Mouse (Mus musculus): ENCODE measurements at regions not wholly inside any gene's neighbourhood (a gene's known extent, or its start where the extent isn't known, plus 50 kb on each side); places are given as distances from the start of the nearest gene placed in this dataset.

DNA sequence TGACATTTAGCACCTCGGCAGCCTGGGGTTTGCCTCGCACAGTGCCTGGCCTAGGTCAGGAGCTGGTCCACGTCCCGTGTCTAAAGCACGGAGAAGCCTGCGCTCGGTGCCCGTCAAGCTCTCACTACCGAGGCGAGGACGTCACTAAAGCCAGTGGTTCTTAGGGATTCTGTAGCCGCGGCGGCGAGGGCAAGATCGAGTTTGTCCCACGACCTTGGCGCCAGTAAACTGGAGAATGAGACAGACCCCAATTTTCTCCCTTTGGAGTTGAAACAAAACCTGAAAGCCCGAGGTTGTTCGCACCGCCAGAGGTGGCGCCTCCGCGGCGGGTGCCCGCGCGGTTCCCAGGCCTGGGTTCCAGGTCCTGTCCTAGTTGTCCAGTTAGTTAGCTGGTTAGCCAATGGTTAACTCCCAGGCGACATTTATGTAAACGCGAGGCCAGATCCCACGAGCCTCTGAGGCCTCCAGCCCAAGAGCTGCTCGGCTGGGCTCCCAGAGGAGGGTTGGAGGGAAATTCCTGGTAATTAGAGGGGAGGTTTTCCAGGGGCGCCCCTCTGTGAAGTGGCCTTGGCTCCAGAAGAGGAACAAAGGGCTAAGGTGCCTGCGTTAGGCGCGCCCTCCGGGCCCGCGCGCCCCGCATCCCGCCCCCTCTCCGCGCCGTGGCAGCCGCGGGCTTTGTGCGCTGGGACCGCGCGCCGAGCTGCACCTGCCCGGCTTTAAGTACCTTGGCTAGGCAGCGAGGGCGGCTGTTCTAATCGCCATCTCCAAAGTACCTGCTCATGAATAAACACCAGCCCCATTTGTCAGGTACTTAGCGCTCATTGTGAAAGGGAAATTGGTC, 74.0 kb downstream of the Rhcg start:
- peak; percentile 51 for DNase-seq

DNA sequence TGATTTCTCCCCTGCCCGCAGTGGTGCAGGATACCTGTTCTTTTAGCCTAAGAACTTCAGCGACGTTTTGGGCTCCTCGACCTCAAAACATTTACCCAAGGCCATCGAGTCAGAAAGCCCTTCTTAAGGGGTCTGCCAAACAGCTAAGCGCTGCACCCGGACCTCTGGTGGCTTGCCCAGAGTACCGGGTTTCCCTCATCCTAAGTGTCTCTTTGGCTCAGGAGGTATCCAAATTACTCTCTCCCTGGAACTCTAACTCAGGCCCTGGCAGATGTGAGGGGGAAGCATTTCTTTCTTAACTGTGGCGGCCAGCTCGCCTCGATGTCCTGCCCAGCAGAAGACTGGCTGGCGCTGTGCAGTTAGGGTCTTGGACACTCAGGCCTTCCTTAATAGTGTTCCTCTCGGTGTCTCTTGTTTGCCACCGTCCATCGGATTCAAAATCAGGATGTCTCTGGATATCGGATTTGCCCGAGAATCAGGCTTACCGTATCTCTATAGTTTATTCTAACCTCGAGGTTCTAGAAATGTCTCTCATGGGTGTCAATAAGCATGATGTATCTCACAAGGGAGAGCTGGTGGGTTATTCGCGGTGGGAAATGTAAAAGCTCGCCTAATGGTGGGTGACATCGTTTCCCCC, 75.0 kb downstream of the Rhcg start:
- no peak for DNase-seq

DNA sequence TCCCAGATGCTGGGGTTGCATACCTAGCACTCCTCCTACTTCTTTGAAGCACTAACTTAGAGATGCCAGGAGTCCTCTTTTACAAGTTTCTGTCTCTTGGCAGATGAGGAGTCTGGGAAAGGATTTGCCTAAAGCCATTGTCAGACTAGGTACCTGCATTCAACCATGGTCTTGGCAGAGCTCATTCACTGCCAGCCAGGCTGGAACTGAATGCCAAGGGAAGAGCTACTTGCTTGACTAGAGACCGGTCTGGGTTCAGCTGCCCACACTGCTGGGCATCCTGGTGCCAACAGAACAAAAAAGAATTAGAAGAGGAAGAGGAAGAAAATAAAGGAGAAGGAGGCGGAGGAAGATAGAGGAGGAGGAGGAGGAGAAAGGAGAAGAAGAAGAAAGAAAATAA, 74.1 kb upstream of the Polg start:
- DNase-seq = no peak

DNA sequence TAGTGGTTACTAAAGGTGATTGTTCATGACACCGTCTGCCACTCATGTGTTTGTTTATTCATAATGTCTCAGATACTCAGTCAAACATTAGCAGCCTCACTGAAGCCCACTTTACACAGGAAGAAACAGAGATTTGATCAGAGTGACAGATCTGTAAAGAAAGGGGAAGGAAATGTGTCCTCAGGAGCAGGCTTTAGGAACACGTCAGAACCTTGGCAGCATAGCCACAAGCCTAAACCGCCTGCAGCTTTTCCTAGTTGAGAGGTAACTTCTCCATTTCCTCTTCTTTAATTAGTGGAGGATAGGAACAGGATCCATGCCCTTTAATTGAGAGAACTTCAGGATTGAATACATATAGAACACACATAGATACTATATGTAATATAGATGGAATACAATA, 73.3 kb upstream of the Polg start:
- DNase-seq = no peak

DNA sequence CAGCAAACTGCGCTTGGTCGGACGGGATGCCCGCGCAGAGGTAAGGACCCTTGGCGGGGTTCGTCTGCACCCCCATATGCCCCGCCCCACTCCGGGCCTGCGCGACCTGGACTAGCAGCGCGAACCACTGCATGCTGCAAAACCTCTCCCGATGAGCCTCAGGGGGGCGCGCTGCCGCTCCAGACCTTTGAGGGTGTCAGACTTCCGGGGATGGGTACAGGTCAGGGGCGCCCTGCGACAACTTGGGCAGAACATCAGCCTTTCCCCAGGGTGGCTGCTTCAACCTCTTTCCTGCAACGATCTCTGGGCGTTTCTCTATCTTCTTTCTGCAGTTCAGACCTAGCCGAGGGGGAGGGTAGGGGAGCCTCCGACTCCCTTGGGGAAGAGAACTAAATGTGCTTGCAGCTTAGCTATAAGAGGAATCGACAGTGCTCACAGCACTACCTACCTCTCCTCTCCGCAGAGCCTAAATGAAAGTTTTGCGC, 70.0 kb upstream of the Polg start:
- peak; percentile 75 for DNase-seq

DNA sequence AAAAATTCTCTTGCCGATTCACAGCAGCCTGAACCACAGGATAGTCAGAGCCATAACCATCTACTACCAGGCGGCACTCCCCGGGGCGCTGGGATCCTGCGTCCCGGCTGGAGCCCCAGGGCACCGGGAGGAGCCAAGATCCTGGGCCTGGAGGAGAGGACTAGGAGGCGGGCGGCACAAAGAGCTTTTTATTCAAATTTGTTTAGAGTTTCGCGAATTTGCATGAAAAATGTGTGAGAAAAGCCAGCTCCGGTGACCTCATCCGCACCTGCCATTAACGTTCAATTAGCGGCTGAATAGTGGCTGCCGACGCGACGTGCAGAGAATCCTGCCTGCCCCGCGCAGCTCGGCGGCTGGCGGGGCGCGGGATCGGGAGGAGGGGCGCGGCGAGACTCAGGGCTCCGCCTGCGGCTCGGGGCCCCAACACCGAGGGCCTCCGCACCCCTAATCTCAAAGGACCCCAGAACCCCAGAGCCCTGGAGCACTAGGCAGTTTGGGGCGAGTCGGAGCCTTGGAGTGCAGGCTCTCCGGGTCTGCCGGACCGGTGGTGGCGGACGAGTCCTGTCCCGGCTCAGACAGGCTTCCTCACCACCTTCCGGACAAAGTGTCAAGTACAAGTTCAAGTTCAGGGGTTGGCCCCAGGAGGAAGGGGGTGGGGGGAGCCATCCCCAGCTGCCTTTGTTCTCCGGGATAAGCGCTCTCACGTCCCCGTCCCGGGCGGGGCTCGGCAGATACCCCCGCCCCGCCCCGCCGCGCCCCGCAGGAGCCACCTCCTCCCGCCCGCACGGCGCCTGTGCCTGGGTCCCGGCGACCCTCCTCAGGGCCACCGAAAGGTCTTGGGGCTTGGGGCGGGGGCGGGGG, 69.3 kb upstream of the Polg start:
- peak; percentile 73 for DNase-seq

DNA sequence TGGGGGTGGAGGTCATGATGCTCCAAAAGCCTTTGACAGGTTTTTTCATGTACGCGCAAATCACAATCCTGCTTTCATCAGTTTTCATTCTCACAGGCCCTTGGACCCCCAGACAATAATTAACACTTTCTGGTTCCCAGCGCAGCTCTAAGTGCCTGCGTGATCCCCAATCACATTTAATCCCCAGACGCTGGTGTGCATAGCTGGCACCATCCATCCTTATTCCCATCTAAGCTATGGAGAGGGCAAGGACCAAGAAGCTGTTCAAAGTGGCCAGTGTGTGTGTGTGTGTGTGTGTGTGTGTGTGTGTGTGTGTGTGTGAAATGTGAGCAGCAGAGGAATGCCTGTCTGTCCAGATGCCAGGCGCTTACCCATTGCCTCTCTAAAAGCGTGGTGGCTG, 68.7 kb upstream of the Polg start:
- no peak for DNase-seq

DNA sequence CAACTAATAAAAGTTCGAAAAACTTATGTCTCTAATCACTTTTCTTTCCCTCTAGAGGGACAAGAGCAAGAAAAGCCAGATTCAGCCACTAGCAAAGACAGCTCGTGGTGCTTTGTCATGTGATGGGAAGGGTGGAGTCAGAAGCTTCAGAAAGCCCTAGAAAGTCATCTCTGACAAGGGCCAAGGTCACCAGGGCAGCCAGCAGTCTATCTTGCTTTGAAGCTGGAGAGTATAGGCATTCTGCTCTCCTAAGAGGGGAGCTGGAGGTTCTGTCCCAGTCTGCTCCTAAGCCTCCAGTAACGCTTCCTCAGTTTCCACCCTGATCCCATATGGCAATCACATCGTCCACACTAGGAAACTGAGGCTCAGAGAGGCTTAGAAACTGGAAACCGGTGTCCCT, 68.2 kb upstream of the Polg start:
- DNase-seq = no peak

DNA sequence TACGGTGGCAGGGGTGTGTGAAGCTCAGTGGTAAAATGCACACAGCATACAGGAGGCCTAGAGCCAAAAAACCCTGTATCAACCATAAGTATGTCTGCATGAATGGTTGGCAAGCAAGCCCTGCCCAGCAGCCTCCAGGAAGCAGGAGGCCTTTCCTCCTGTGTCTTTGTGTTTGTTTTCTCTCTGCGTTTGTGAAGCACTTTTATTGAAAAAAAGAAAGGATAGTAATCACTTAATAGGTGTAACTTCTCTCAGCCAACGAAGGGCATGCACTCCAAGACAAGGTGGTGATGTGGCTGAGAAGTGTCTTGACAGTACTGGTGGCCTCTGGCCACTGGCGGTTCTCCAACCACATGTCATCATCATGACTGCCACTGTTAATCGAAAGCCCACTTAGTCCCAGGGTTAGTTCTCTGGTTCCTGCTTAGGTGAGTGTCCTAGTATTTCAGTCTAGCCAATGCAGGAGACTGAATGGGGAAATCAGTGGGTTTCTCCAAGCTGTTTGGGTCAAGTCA, 66.5 kb upstream of the Polg start:
- DNase-seq = no peak

DNA sequence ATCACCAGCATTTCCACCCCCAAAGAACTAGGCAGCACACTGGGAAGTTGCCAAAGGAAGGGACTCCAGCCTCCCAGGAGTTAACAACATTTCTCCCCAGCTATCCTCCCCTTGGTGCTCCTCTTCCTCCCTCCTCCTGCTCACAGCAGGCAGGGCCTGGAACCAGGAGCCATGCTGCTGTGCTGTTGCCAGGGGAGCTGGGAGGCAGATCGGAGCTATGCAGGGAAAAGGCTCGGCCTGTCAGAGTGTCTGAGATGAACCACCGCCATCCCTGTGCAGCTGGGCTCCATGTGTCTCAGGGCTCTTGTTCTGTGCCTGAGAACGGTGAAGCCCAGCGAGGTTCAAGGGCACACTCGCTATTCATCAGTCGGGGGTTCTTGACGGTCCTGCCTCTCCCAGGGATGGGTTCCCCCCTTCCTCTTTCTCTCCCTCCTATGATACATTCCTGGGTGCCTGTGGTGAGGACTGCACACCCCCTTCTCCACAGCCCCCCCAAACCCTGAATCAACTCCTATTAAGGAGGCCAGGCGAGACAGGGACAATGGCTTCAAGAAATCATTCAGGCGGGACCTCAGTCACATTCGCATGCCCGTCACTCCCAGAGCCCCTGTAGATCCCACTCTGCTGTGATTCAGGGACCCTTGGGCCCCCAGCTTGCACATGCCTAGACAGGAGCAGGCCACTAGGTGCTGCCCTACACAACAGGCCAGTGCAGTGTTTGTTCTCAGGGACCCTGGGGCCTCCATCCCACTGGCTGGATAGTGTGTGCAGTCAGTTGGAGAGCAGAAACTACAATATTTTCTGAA, 65.6 kb upstream of the Polg start:
- no peak for DNase-seq

DNA sequence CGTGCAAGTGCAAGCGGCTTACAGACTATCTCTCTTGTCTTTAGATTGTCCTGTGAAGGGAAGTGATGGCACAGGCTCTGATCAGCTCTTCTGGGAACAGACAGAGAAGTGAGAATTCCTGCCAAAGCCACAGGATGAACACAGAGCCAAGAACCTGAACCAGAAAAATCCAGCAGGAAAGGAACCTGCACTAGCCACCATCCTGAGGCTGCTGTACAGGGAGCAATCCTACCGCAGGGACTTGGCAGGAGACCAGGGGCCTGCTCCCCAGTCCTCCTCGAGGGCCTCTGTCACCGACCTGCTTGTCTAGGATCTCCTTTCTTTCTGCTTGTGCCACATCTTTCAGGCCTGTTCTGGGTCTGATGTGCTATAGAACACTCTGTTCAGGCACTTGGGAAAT, 65.0 kb upstream of the Polg start:
- no peak for DNase-seq

DNA sequence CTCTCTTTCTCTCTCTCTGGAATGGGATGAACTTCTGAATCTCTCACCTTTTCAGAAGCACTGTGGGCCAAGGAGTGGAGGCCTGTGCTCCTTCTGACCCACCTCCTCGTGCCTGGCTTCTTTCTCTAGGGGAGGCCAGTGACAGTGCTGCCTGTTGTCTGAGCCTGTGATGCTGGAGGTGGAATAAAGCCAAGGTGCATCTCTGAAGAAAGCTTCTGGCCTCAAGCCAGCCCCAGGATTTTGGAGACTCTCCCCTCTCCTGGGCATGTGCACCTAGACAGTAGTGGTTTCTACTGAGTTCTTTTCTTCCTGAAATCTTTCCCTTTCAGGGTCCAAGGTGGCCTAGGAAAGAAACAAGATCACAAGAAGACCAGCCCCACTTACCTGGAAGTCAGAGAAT, 63.3 kb upstream of the Polg start:
- DNase-seq = no peak

DNA sequence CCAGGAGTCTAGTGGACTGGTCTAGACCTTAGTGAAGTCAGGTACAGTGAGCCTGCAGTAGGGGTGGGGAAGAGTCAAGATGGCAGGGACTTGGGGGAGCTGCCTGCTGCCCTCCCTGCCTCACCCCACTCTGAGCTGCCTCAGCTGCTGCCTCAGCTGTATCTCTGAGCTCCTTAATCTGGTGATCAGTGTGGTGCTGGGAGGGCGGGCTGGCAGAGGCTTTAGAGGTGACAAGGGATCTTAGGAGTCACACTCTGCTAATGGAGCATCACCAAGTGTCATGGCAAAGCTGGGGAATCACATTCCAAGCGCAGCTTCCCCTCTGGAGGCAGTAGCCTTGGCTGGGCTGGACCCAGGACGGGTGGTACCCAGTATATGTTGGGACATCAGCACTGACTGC, 61.8 kb upstream of the Polg start:
- peak; percentile 67 for DNase-seq

DNA sequence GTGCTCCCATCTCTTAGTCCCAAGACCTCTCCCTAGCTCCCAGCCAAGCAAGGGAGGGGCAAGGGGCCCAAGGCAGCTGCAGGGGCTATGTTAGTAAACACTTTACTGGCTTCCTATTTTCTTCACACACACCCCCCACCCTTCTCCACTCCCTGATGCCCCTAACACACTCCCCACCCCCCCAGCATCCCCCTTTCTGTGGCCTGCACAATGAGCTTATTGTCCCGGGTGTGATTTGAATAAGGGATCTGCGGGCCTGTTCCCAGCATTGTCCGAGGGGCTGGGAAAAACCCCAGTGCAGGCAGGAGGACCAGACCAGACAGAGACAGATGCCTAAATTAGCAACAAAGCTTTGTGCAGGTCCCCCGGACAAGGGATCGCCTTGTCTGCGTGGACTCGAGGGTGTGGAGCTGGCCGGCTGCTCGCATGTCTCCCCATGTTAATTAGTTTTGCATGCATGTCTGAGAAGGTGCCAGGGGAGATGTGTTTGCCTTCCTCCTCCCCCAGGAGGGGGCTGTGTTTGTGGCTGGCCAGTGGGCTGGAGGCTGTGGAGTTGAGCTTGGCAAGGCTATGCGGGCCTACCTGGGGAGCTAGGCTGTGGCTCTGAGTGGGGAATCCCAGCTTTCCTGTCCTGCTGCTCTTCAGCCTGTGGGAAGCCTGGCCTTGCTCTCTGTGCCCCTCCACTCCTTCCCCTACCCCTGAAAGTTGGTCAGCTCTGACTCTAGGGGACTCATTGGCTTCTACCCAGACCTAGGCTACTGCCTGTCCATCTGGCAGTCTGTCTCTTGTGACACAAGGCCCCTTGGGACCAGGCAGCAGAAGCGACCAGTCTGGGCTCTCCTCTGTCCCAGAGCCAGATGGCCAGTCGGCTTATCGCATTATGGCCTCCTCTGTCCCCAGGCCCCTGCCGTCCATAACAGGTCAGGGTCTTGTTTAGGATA, 59.8 kb upstream of the Polg start:
- DNase-seq = peak; percentile 98

DNA sequence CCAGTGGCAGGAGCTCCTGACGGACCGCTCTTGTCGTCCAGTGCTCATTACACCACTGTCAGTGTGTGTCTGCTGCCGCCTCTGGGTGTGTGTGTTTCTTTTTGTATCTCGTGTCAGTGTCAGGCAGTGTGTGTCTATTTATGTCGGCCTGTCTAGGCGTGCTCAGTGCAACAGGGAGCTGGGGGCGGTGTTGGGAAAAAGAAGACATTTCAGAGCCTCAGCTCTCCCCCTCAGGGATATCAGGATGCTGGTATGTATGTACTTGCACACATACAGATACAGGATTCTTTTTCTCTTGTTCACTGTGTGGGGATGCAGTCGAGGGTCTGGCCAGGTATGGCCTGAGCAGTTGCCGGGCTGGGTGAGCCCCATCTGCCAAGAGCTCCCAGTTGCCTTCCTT, 58.8 kb upstream of the Polg start:
- no peak for DNase-seq

DNA sequence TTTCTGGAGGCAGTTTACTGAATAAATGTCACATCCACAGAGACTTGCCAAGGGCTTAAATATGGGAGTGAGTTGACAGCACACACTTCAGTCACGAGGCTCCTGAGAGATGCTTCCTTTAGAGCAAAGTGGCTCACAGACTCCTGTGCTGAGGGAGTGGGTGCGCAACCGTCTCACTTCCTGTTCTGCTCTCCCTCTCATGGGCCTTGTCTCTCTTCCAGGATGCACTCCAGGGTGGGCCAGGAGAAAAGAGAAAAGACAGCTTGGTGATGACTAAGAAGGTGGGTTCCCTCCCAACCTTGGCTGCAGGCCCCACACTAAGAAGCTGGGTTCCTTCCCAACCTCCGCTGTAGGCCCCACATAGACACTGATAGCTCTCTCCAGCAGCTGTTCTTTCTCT, 57.5 kb upstream of the Polg start:
- DNase-seq = no peak

DNA sequence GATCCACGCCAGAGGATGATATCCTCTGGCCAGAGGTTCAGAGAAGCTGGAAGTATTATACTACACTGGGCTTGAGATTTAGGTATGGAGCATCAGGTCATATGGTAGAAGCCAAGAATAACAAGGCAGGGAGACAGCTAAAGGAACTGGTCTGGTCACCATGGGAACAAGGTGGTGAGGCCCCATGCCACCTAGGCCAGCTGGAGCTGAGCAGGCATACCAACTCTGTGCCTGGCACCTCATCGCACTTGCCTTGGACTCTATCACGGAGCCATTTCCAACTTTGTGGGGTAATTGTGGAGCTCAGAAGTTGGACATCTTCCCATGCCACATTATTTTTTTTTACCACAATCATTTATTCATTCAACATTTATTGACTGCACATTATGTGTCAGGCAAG, 55.9 kb upstream of the Polg start:
- no peak for DNase-seq

DNA sequence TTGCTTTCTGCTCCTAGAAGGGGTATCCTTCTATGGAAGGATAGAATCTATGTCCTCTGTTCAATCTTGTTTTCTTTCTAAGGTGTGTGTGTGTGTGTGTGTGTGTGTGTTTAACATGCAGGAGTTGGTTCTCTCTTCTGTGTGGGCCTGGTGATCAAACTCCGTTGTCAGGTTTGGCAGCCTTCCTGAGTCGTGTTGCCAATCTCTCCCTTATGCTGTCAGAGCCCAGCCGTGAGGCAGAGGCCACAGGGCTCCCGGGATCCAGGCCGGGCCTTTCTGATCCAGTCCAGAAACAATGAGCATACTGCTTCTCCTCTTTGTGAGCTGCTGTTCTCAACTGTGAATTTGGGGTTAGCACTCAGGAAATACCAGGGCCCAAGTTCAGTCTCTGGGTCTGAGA, 55.1 kb upstream of the Polg start:
- no peak for DNase-seq

DNA sequence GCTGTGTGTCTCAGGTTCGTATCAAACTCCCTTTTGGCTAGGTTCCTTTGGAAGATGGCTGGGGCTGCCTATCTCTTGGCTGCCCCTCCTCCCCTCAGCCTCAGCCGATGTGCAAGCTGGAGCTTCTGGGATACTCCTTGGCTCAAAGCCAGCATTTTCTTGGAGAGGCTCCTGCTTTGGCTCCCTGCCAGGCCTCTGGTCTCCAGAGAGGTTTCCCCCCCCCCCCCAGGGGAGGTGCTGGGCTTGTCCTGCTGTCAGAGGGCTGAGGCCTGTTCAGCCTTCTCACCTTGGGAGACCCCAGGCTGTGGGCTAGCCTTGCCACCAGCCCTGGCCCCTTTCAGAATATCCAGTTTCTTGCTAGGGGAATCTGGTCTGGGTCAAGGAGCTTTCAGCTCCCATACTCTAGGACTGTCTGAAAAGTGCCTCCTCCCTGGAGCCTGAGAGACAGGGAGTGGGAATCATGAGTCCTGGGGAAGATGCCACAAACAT, 54.1 kb upstream of the Polg start:
- peak; percentile 95 for DNase-seq

DNA sequence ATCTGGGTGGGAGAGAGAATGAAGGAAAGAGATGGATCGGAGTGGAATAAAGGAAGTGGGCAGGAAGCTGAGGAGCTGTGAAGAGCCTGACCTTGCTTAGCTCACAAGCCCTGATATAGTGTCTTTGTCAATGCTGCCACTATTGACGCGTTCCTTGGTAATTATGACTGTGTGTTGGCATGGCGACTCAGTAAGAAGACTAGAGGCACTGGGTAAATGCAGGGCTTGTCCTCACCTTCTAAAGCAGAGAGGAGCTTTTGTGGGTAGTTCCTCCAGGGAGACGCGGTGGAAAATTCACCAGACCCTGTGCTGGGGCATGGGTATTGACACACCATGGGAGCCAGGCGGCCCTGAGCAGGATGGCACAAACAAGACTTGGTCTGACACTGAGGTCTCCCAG, 52.8 kb upstream of the Polg start:
- DNase-seq = no peak

Data from retina, postnatal 1 day (tissue).